In the genomic region with DNA sequence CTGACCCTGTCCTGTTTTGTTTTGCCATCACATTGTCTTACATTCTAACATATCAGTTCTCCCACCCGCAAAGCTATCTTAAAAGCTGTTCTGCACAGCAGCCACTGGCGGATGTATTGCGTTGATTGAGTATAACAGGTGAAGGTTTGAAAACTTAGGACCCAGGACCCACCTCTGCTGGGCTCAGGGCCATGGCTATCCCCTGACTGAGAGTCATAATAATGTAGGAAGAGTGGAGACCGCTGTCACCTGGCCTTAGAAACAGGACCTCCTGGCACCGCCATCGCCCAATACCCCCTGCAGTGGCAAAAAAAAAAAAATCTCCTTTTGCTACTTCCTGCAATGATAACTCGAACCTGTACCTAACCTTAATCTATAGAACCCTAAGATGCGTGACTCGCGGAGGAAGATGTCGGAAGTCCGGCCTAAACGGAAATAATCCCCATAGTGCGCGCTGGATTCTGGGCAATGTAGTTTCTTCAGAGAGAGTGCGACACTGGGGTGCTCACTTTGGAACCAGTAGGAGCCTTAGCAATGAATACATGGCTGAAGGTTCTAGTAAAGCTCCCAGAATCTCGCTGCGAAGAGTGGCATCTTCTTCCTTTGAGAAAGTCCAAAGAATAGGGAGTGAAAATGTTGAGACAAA, we compare ENCODE assay signal across 9 mouse cellular contexts. TPM values are rescaled to one million over a fixed set of nuclear protein-coding genes. Genes with fewer than 3 reads are reported as not detected.
DNase-seq lines count a peak whose midpoint lies in the region; ATAC-seq and TF ChIP-seq lines count a peak whose summit lies in the region.
"Had no signal": no experiment of that assay in that cellular context is flagged by ENCODE, and none has a peak within 500 bp of the region (broad histone marks: within the 10 kb centered on the region; RNA-seq: fewer than 3 reads in every experiment).

No protein-coding gene starts in this region.

- 69% methylated on average over 18 of the region's 18 CpGs for WGBS in forebrain, postnatal 0 days

- no peaks in the 10 kb centered on the region for H3K4me1 ChIP-seq in ES-E14 (ENCODE audit: control insufficient read depth in 2 of 2, insufficient read depth in 2 of 2, low read length in 2 of 2, poor library complexity in 1 of 2)
- H3K4me1 ChIP-seq in forebrain, postnatal 0 days (ENCODE audit: insufficient read depth): no peaks in the 10 kb centered on the region

- DNase-seq in ES-E14 (ENCODE audit: low read depth, low spot score) (no peak), adipocyte (ENCODE audit: low spot score) (no peak)
- DNase-seq in cerebellum, adult 18-20 months: peak; percentile 51 to 77
- DNase-seq in forebrain, postnatal 0 days: peak; percentile 57
- DNase-seq in left cerebral cortex, adult 11 months (ENCODE audit: low spot score): peak; percentile 15
- DNase-seq in retina, embryonic 14.5 days (ENCODE audit: low spot score): peak; percentile 53
- DNase-seq in gastrocnemius, adult 8-10 months (ENCODE audit: low spot score in 2 of 2): no peak
- no peak for DNase-seq in T-cell, adult 2 months (ENCODE audit: low spot score)

- no peak overlapping the region for H3K9ac ChIP-seq in ES-E14 (ENCODE audit: insufficient read depth, low read depth, low read length, poor library complexity, severe bottlenecking)
- H3K9ac ChIP-seq in forebrain, postnatal 0 days: 0 out of 2 replicates have a peak overlapping the region, but pooled peaks have one; percentile 6

- no peak for TF ChIP-seq CTCF in forebrain, postnatal 0 days (IDR thresholded peaks at IDR 0.05; ENCODE audit: low read depth)

- peak overlapping the region; percentile 39 to 53; a peak in 3 of 4 replicates for H3K4me3 ChIP-seq in ES-E14 (ENCODE audit: insufficient read depth in 1 of 2, low read depth in 1 of 2, low read length in 2 of 2, poor library complexity in 1 of 2, severe bottlenecking in 1 of 2)
- peak overlapping the region; percentile 30 for H3K4me3 ChIP-seq in forebrain, postnatal 0 days (ENCODE audit: low read depth, low read length)

- in situ Hi-C loops in ES-E14 (cut with MboI; ENCODE audit: low sequenced_read_pairs in 2 of 2, unreplicated experiment in 2 of 2): no loop called here

- H3K36me3 ChIP-seq in ES-E14 (ENCODE audit: control insufficient read depth, insufficient read depth, low read length, poor library complexity, severe bottlenecking): no peaks in the 10 kb centered on the region
- no peaks in the 10 kb centered on the region for H3K36me3 ChIP-seq in forebrain, postnatal 0 days (ENCODE audit: insufficient read depth)

- H3K27ac ChIP-seq in ES-E14 (ENCODE audit: insufficient read depth, low read depth, low read length, poor library complexity, severe bottlenecking): no peak overlapping the region
- H3K27ac ChIP-seq in forebrain, postnatal 0 days (ENCODE audit: low read depth, low read length): no peak overlapping the region
- H3K27ac ChIP-seq: macrophage had no signal

- no peaks in the 10 kb centered on the region for H3K27me3 ChIP-seq in forebrain, postnatal 0 days (ENCODE audit: insufficient read depth, low read length)

- ATAC-seq in forebrain, postnatal 0 days: peak; percentile 79

- H3K4me2 ChIP-seq in forebrain, postnatal 0 days (ENCODE audit: low read depth): peak overlapping the region; percentile 41

- H3K9me3 ChIP-seq in ES-E14 (ENCODE audit: control insufficient read depth, insufficient read depth, low read depth, low read length): no peaks in the 10 kb centered on the region
- no peaks in the 10 kb centered on the region for H3K9me3 ChIP-seq in forebrain, postnatal 0 days (ENCODE audit: low read length)

TF ChIP-seq in ES-E14, 5 proteins besides CTCF, POLR2A, EP300 and RAD21:
- TF ChIP-seq MAFK (IDR thresholded peaks at IDR 0.05; ENCODE audit: insufficient read depth, low read depth, low read length): no peak
- peak; percentile 83 for TF ChIP-seq HCFC1 (IDR thresholded peaks at IDR 0.05; ENCODE audit: borderline replicate concordance, insufficient read depth, low read length)

RNA-seq across cellular contexts. Expression of gene Zik1, which starts 14.5 kb away (rescaled TPM):
- total RNA-seq in ES-E14 (2012; rRNA removed): 4.5 and 6.0 TPM in 2 replicates
- total RNA-seq in forebrain, postnatal 0 days (2014; rRNA removed): 34.5 and 40.9 TPM in 2 replicates
- 17.3 and 19.9 TPM in 2 replicates for polyA plus RNA-seq in forebrain, postnatal 0 days (2015; fragmentation: Nextera tagmentation; extraction: Ambion mirVana)
- total RNA-seq in gastrocnemius, adult 8-10 months (2022): 1 to 10 TPM; 1.1 to 1.4 (median 1.2) TPM

RNA-seq across cellular contexts. Expression of gene Vmn1r67, which starts 37.6 kb away (rescaled TPM):
- total RNA-seq in ES-E14 (2012; rRNA removed): not detected in 2 replicates
- not detected in 2 replicates for total RNA-seq in forebrain, postnatal 0 days (2014; rRNA removed)
- not detected in 2 replicates for polyA plus RNA-seq in forebrain, postnatal 0 days (2015; fragmentation: Nextera tagmentation; extraction: Ambion mirVana)
- total RNA-seq in gastrocnemius, adult 8-10 months (2022): not detected
- polyA plus RNA-seq: macrophage had no signal

Comparison
In these comparisons a context has a peak if more than half of its experiments do, and no peak if none do; other contexts are left out.
1. DNase-seq: peak in cerebellum, adult 18-20 months (2 of 2), forebrain, postnatal 0 days (single experiment), left cerebral cortex, adult 11 months (single experiment) and retina, embryonic 14.5 days (single experiment); none in ES-E14 (single experiment), gastrocnemius, adult 8-10 months (0 of 2), adipocyte (single experiment) and T-cell, adult 2 months (single experiment).